Mouse (Mus musculus) adrenal gland, postnatal 25 days (tissue): ENCODE data around the gene Lcn5. TPM values are rescaled to one million over a fixed set of nuclear protein-coding genes. Genes with fewer than 3 reads are reported as not detected.
A peak's percentile ranks its signal among the peaks of the same experiment; 100 is the strongest.
"Not testable (repeated sequence)": the region's sequence is repeated elsewhere in the genome, so short reads cannot be mapped to it uniquely, and the experiment has no call there.

Source experiments
- DNase-seq: peaks from one replicate; pipeline ENCODE4 v3.0.0; 2021; ENCODE audit warnings: mixed read lengths
- total RNA-seq: library from RNA; stranded (reverse); gene quantifications from 2 replicates; pipeline ENCODE4 v1.2.3, GENCODE M21; 2021

Gene Lcn5
- total RNA-seq, 1 experiment from 2014 or later = not detected

- no peak for DNase-seq
Observed at GRCm38 (mm10) chr2:25679559-25679958, 21.8 kb downstream of the Lcn5 start.

DNA sequence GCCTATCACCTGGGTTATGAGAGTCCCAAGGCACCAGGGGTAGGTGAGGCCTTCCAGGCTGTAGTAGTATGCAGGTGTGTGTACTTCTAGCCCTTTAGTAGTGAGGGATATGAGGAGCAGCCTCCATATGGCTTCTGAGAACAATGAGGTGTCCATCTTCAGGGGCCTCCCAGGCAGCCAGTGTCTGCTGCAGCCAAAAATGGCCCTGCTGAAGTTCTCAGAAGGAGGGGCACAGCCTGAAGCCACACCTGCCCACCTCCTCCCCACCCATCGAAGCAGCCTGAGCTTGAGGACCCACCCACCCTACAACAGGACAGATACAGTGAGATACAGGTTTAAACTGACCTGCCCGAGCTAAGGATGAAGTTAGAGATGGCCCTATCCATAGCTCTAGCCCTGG is 24.7 kb downstream of the Lcn5 start, which contains the start of gene Lcn10:
TSS of gene Lcn10 (plus strand) at position 301 of the 400 bp plus-strand sequence.
- no peak for DNase-seq

- DNase-seq = no peak
Observed at GRCm38 (mm10) chr2:25686941-25687340, 29.2 kb downstream of the Lcn5 start.

DNA sequence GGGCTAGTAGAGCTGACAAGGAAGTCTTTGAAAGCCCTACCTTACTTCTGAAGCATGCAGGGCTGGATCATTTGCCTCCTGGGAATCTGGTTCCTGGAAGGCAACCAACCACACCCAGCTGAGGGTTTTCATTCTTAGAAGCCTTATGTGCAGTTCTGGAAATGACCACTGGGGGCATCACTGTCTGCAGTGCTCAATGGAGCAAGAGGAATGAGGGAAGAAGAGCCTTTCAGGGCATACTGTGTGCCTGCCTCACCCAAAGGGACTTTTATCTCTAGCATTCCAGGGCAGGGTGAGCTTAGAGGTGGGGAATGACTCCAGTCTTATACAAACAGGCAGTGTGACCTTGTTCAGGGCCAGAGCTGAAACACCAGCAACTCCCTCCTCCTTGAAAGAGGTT is 36.9 kb downstream of the Lcn5 start:
- peak; percentile 63 for DNase-seq

DNA sequence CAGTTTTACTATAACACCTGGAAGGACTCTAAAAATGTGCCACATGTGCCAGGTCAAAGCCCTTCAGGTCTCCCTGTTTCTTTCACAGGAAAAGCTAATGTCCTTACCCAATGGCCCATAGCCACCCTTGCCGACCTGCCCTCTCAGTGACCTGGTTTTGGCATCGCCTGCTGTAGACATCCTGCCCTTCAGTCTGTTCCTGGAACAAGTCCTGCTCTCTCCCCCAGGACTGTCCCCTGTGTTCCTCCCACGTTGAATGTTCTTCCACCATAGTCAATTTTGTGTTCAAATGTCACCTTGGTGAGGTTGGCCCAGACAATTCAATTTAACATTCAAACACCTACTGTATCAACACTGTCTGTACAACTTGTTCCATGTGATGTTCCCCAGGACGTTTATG is 39.2 kb downstream of the Lcn5 start:
- DNase-seq = no peak

GRCm38 (mm10) chr2:25698696-25699095 is 40.9 kb downstream of the Lcn5 start:
- no peak for DNase-seq

- not testable (repeated sequence) for DNase-seq
Observed at GRCm38 (mm10) chr2:25699743-25700142, 42.0 kb downstream of the Lcn5 start, which contains the start of gene Obp2a. Gene Obp2a (plus strand): TSS chr2:25700043.

- no peak for DNase-seq
Observed at GRCm38 (mm10) chr2:25701001-25701400, 43.2 kb downstream of the Lcn5 start.

GRCm38 (mm10) chr2:25703706-25704105 is 46.0 kb downstream of the Lcn5 start:
- DNase-seq = no peak

DNA sequence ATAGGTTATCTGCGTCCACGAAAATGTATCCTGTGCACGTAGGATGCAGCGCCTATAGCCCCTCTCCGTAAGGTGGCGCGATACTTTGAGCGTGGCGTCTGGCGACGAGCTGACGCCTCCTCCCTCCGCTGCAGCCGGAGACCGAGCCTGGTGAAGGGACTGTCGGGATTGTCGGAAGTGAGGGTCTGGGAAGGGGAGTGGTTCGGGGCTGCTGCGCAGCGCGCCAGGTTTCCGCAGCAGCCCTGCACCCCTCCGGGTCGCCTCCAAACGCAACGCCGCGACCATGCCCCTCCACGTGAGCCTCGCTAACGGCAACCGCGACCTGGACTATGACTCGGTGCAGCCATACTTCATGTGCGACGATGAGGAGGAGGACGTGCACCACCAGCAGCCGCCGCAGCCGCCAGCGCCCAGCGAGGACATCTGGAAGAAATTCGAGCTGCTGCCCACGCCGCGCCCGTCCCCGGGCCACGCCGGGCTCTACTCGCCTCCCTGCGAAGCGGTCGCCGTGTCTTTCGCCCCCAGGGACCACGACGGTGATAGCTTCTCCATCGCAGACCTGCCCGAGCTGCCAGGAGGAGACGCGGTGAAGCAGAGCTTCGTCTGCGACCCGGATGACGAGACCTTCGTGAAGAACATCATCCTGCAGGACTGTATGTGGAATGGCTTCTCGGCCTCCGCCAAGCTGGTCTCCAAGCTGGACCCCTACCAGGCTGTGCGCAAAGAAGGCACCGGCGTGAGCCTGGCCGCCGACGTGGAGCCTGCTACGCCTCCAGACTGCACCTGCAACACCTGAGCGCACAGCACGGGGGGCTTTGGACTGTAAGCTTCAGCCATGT is 49.1 kb downstream of the Lcn5 start, which contains the start of gene Bmyc:
TSS of gene Bmyc (plus strand) at position 97 of the 839 bp plus-strand sequence.
- DNase-seq = peak; percentile 80

- no peak for DNase-seq
Observed at GRCm38 (mm10) chr2:25708121-25708520, 50.4 kb downstream of the Lcn5 start.

- DNase-seq = not testable (repeated sequence)
Observed at GRCm38 (mm10) chr2:25709056-25709455, 51.3 kb downstream of the Lcn5 start.

GRCm38 (mm10) chr2:25709791-25710190 is 52.0 kb downstream of the Lcn5 start:
- not testable (repeated sequence) for DNase-seq

Other genes starting within 250 kb of the Lcn5 start
- gene Fut7, start 234.7 kb upstream of the Lcn5 start, total RNA-seq = not detected in 2 replicates
- gene Abca2, start 229.2 kb upstream of the Lcn5 start, total RNA-seq = 24.9 and 40.5 TPM in 2 replicates
- not detected in 2 replicates for gene Clic3, start 201.1 kb upstream of the Lcn5 start, total RNA-seq
- 32.6 and 41.0 TPM in 2 replicates for gene Paxx, start 196.9 kb upstream of the Lcn5 start, total RNA-seq
- 3.6 and 3.8 TPM in 2 replicates for gene Ptgds, start 187.9 kb upstream of the Lcn5 start, total RNA-seq
- gene Lcn12, start 164.0 kb upstream of the Lcn5 start, total RNA-seq = not detected in 2 replicates
- gene Fbxw5, start 157.2 kb upstream of the Lcn5 start, total RNA-seq = 99.9 and 103 TPM in 2 replicates
- 1.7 and 3.3 TPM in 2 replicates for gene C8g, start 156.2 kb upstream of the Lcn5 start, total RNA-seq
- gene Traf2, start 111.0 kb upstream of the Lcn5 start, total RNA-seq = 29.2 and 30.2 TPM in 2 replicates
- 270 and 317 TPM in 2 replicates for gene Edf1, start 100.1 kb upstream of the Lcn5 start, total RNA-seq
- 4.6 and 17.3 TPM in 2 replicates for gene Mamdc4, start 83.1 kb upstream of the Lcn5 start, total RNA-seq
- gene Phpt1, start 82.7 kb upstream of the Lcn5 start, total RNA-seq = 42.8 and 60.5 TPM in 2 replicates
- 1.6 and 2.6 TPM in 2 replicates for gene Ajm1, start 76.2 kb upstream of the Lcn5 start, total RNA-seq
- 108 and 118 TPM in 2 replicates for gene Rabl6, start 49.4 kb upstream of the Lcn5 start, total RNA-seq
- gene Ccdc183, start 40.3 kb upstream of the Lcn5 start, total RNA-seq = not detected in 2 replicates
- 28.8 and 36.9 TPM in 2 replicates for gene Tmem141, start 35.9 kb upstream of the Lcn5 start, total RNA-seq
- 2.6 and 2.7 TPM in 2 replicates for gene Fcna, start 29.9 kb upstream of the Lcn5 start, total RNA-seq
- gene Lcn8, start 4.8 kb upstream of the Lcn5 start, total RNA-seq = not detected in 2 replicates
- not detected in 2 replicates for gene Lcn6, start 18.8 kb downstream of the Lcn5 start, total RNA-seq
- not detected in 2 replicates for gene Lcn10, start 24.8 kb downstream of the Lcn5 start, total RNA-seq
- 0.61 TPM in 1 of 2 replicates, not detected in the other for gene Obp2a, start 42.1 kb downstream of the Lcn5 start, total RNA-seq
- gene Bmyc, start 48.8 kb downstream of the Lcn5 start, total RNA-seq = 45.0 and 47.9 TPM in 2 replicates
- gene Obp2b, start 79.1 kb downstream of the Lcn5 start, total RNA-seq = not detected in 2 replicates
- not detected in 2 replicates for gene Lcn3, start 107.6 kb downstream of the Lcn5 start, total RNA-seq
- not detected in 2 replicates for gene Lcn11, start 119.1 kb downstream of the Lcn5 start, total RNA-seq
- not detected in 2 replicates for gene Gm13539, start 124.3 kb downstream of the Lcn5 start, total RNA-seq
- not detected in 2 replicates for gene Glt6d1, start 157.9 kb downstream of the Lcn5 start, total RNA-seq
- gene Lcn9, start 165.2 kb downstream of the Lcn5 start, total RNA-seq = not detected in 2 replicates
- not detected in 2 replicates for gene Sohlh1, start 189.3 kb downstream of the Lcn5 start, total RNA-seq
- 2.7 and 5.2 TPM in 2 replicates for gene Kcnt1, start 205.8 kb downstream of the Lcn5 start, total RNA-seq